Mouse (Mus musculus) liver, embryonic 12.5 days (tissue): Measurements from ENCODE around the gene Prkaa2. TPM values are rescaled to one million over a fixed set of nuclear protein-coding genes. Genes with fewer than 3 reads are reported as not detected.

ENCODE experiments used
- ATAC-seq: fragments of 200-750 bp; cut with Nextera tagmentation; 2 replicates; pipeline ENCODE4 v1.8.0; 2017; ENCODE audit warnings: moderate number of reproducible peaks, mild to moderate bottlenecking, moderate library complexity
- H3K27ac ChIP-seq: fragments of 300-500 bp; sonication (generic); 2 replicates; pipeline ENCODE4 v1.5.1; 2016; ENCODE audit warnings: mild to moderate bottlenecking
- H3K27me3 ChIP-seq: fragments of 300-500 bp; sonication (generic); replicated peaks from 2 replicates; pipeline ENCODE4 v1.6.1; 2016; ENCODE audit warnings: mild to moderate bottlenecking, moderate library complexity
- H3K36me3 ChIP-seq: fragments of 300-500 bp; sonication (generic); 2 replicates; pipeline ENCODE4 v1.6.1; 2016; ENCODE audit warnings: mild to moderate bottlenecking, moderate library complexity
- H3K4me1 ChIP-seq: fragments of 300-500 bp; sonication (generic); 2 replicates; pipeline ENCODE4 v1.6.1; 2016
- H3K4me2 ChIP-seq: fragments of 300-500 bp; sonication (generic); 2 replicates; pipeline ENCODE4 v1.6.1; 2016; ENCODE audit warnings: mild to moderate bottlenecking, moderate library complexity
- H3K4me3 ChIP-seq: fragments of 300-500 bp; sonication (generic); 2 replicates; pipeline ENCODE4 v1.5.1; 2016; ENCODE audit warnings: mild to moderate bottlenecking, moderate library complexity
- H3K9ac ChIP-seq: fragments of 300-500 bp; sonication (generic); 2 replicates; pipeline ENCODE4 v1.6.1; 2016; ENCODE audit warnings: mild to moderate bottlenecking, moderate library complexity
- H3K9me3 ChIP-seq: fragments of 300-500 bp; sonication (generic); replicated peaks from 2 replicates; pipeline ENCODE4 v1.6.1; 2016; ENCODE audit warnings: mild to moderate bottlenecking, moderate library complexity
- WGBS: fragments of 180-500 bp; shearing (Covaris S2); methylation state at CpG from one replicate; pipeline ENCODE4 v1.1.7; 2016; ENCODE audit not compliant: insufficient replicate concordance; 5-methylcytosine and 5-hydroxymethylcytosine counted together
- polyA plus RNA-seq: library from polyadenylated mRNA; unstranded; fragments of >200 nt; fragmentation: Nextera tagmentation; extraction: Ambion mirVana; gene quantifications from 2 replicates; pipeline ENCODE4 v1.2.1, GENCODE M21; 2016

Prkaa2 gene
- 0.42 and 0.48 TPM in 2 replicates for polyA plus RNA-seq

DNA sequence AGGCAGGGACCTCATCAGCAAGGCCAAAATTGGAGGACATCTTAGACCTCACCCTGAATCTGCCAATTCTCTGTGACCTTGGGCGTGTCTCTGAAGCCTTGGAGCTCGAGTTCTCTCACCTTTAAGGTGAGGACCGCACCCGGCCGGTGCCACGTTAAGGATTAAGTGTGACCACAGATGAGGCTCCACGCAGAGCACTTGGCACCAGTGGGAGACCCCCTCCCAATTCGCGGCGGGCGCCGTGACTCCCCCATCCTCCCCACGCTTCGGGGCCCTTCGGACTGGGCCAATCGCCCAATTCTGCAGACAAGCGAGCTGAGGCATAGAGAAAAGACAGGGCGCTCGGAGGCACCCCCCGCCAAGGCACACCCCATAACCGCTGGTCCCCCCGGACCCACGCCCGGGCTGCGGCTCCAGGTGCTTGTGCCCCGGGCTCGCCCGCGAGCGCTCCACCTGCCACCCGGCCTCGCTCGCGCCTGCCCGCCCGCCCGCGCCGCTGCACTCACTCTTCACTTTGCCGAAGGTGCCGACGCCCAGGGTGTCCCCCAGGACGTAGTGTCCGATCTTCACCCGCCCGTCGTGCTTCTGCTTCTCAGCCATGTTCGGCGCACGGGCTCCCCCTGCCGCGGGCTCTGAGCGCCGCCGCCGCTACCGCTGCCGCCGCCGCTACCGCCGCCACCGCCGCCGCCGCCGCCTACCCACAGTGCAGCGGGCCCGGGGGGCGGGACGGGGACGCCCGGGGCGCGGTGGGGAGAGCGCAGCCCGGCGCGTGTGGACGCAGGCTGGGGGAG lies at the start of gene Prkaa2:
Gene Prkaa2, minus strand, starts transcription at position 692 of the 791 bp plus-strand sequence.
- Histone ChIP-seq H3K36me3 (no peaks in the 10 kb centered on the region), H3K9ac (peak within 1 kb of the TSS; percentile 22; the same call in 1 of the 2 replicates), H3K9me3 (no peaks in the 10 kb centered on the region), H3K4me3 (peak within 1 kb of the TSS; percentile 58), H3K4me1 (no peaks in the 10 kb centered on the region), H3K27me3 (peaks cover 53% of the 10 kb centered on the region), H3K4me2 (peak within 1 kb of the TSS; percentile 76), H3K27ac (no peak within 1 kb of the TSS)
- WGBS, result 1% methylated on average over 69 of the region's 80 CpGs
- peak; percentile 65 for ATAC-seq

DNA sequence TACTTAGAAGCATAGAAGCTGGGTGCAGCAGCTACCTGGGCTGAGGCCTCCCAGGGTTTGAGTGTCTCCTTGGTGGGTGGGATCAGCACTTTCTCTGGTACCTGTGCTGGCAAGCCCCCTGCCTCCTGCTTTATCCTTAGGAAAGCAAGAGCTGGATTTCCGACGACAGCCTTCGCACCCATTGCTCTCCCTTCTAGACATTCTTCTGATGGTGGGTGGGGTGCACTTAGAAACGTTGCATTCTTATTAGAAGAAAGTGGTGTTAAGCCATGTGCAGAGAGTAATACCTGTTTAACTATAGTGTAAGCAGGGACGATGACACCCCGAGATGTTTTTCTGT lies 49.8 kb upstream of the Prkaa2 start:
- H3K4me1 ChIP-seq, result 0 out of 2 replicates have a peak, but pooled peaks cover 6% of the 10 kb centered on the region
- no peak for ATAC-seq
- peak overlapping the region; percentile 82 for H3K4me2 ChIP-seq
- H3K4me3 ChIP-seq, result peak overlapping the region; percentile 65
- 31% methylated on average over 6 of the region's 6 CpGs for WGBS
- H3K9ac ChIP-seq, result no peak overlapping the region
- no peaks in the 10 kb centered on the region for H3K9me3 ChIP-seq
- H3K27me3 ChIP-seq, result peaks cover 57% of the 10 kb centered on the region
- H3K36me3 ChIP-seq, result peaks cover 9% of the 10 kb centered on the region
- H3K27ac ChIP-seq, result no peak overlapping the region

DNA sequence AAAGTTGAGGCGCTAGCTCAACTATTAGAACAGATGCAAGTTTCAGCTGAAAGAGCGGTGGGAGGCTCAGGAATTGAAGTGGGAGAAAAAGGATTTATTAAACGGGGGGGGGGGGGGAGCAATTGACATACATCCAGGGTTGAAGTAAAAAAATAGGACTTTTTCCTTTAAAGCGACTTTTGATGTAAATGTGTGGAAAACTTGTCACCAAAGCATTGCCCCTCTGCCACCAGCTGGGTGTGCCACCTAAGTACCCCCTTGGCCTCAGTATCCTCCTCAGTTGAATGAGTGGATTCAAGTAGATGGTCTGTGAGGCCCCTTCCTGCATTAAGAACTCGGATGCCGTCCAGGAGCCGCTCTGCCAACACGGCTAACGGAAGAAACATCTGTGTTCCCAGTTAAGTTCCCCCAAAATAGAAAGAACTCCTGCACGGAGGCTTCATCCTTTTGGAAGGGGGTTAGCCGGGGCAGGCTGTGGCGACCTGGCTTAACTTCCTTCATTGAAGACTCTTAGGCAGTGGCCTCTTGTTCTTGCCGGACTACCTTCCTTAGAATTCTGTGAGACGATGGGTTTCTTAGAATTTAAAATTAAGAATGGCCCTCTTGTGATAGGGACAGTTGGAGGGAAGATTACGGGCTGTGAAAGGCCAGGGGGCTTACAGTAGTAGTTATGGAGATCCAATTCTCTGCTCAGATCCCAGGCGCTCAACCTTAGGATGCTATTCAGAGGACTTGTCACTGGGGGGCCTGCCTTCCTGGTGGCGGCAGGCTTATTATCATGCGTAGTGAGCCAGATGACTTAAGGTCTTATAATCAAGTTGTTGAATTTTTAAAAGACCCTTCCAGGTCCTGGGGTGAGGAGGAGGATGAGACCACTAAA lies 49.2 kb upstream of the Prkaa2 start:
- Histone ChIP-seq H3K4me3 (peak overlapping the region; percentile 65), H3K9ac (peak overlapping the region; percentile 71), H3K4me2 (peak overlapping the region; percentile 82), H3K9me3 (no peaks in the 10 kb centered on the region), H3K36me3 (peaks cover 9% of the 10 kb centered on the region), H3K27me3 (peaks cover 58% of the 10 kb centered on the region), H3K4me1 (0 out of 2 replicates have a peak, but pooled peaks cover 6% of the 10 kb centered on the region), H3K27ac (no peak overlapping the region)
- 9% methylated on average over 18 of the region's 18 CpGs for WGBS
- ATAC-seq, result no peak

DNA sequence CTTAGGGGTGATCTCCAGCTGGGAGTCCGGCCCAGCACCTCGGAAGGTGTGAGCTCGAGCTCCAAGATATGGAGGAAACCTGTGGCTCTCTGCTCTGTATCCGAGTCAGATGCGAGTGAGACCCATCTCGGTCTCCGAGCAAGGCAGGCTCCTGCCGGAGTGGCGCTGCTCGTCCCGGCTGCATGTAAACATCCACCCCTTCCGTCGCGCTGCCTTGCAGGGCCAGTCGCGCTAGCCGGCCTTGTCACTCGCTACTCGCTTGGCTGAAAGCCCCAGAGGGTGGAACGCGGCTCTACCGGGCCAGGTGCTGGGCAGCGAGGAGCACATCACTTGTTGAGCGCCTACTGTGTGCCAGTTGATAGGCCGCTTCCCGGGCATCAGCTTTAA lies 48.5 kb upstream of the Prkaa2 start:
- Histone ChIP-seq H3K4me3 (peak overlapping the region; percentile 65), H3K9me3 (no peaks in the 10 kb centered on the region), H3K4me1 (0 out of 2 replicates have a peak, but pooled peaks cover 6% of the 10 kb centered on the region), H3K27ac (peak overlapping the region; percentile 73), H3K27me3 (peaks cover 58% of the 10 kb centered on the region), H3K36me3 (peaks cover 9% of the 10 kb centered on the region), H3K9ac (peak overlapping the region; percentile 71), H3K4me2 (peak overlapping the region; percentile 82)
- peak; percentile 65 for ATAC-seq
- WGBS, result under 1% methylated on average over 26 of the region's 26 CpGs

DNA sequence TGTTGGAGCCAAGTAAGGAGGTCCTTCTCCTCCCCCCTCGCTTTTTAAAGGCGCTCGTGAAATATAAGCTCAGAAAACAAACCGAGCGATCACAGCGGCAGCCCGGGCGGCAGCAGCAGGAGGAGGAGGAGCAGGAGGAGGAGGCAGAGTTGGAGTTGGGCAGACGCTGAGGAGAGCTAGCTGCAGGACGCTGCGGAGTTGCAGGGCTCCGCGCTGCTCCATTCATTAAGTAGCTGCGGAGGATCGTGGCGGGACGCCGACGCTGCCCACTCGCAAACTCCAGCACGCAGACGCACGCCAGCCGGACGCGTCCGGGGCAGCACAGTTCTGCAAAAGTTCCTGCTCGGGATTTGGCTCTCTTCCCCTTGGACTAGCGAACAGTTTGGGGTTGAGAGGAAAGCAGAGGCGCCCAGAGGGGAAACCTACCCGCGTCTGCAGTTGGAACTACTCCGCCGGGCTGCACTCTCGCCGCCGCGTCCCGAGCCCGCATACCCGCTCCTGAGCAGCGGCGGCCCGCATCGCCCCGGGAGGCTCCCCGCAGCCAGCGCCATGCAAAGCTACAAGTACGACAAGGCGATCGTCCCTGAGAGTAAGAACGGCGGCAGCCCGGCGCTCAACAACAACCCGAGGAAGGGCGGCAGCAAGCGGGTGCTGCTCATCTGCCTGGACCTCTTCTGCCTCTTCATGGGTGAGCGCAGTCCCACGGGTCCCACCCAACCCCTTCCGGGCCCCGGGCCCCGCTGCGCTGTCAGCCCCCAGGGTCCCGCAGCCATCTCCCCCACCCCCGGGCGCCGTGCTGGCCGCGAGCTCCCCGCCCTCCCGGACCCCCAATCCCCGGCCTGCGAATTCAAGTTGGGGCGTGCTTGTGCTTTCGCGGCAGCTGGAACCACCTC lies 47.8 kb upstream of the Prkaa2 start, which contains the start of gene Plpp3:
Gene Plpp3, plus strand, starts transcription at position 72 of the 893 bp plus-strand sequence.
- H3K27me3 ChIP-seq, result peaks cover 58% of the 10 kb centered on the region
- H3K9me3 ChIP-seq, result no peaks in the 10 kb centered on the region
- H3K4me2 ChIP-seq, result peak within 1 kb of the TSS; percentile 82
- H3K36me3 ChIP-seq, result peaks cover 9% of the 10 kb centered on the region
- peak within 1 kb of the TSS; percentile 73 for H3K27ac ChIP-seq
- 0 out of 2 replicates have a peak, but pooled peaks cover 6% of the 10 kb centered on the region for H3K4me1 ChIP-seq
- H3K4me3 ChIP-seq, result peak within 1 kb of the TSS; percentile 65
- ATAC-seq, result peak; percentile 62
- under 1% methylated on average over 77 of the region's 77 CpGs for WGBS
- H3K9ac ChIP-seq, result peak within 1 kb of the TSS; percentile 71

DNA sequence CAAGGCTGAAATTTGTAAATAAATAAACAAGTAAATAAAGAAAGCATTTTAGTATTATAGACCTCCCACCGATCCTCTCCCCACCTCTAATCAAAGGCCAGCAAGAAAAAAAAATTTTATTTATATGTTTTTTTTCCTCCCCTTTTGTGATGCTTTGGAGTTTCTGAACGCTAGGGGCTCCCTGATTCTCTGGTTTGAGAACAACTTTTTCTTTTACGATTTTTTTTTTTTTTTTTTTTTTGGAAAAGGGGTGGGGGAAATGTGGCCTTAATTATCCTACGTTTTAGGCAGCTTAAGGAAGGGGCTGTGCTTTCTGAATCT lies 47.2 kb upstream of the Prkaa2 start:
- peak overlapping the region; percentile 65 for H3K4me3 ChIP-seq
- WGBS, result 2% methylated on average over 4 of the region's 4 CpGs
- peak overlapping the region; percentile 82 for H3K4me2 ChIP-seq
- H3K27me3 ChIP-seq, result peaks cover 58% of the 10 kb centered on the region
- no peaks in the 10 kb centered on the region for H3K9me3 ChIP-seq
- H3K36me3 ChIP-seq, result peaks cover 7% of the 10 kb centered on the region
- H3K4me1 ChIP-seq, result 0 out of 2 replicates have a peak, but pooled peaks cover 6% of the 10 kb centered on the region
- H3K27ac ChIP-seq, result no peak overlapping the region; the same call in 1 of the 2 replicates
- H3K9ac ChIP-seq, result no peak overlapping the region
- no peak for ATAC-seq

DNA sequence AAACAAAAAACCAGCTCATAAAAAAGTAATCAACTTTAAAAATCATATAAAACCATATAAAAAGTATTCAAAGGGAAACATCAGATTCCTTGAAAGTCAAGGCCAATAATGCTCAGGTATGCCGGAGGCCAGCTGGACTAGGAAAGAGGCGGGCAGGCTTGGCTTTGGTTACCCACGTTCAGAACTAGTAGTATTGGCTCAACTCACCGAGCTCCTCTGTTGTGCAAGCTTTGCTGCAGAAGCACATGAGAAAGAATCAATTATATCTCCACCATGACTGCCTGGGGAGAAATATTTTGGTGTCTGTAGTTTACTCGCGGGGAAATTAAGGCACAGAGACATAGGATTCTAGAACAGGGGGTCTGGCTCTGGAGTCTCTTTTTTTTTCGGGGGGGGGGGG lies 46.6 kb upstream of the Prkaa2 start:
- H3K9me3 ChIP-seq, result no peaks in the 10 kb centered on the region
- no peak for ATAC-seq
- 54% methylated on average over 7 of the region's 7 CpGs for WGBS
- no peak overlapping the region for H3K4me3 ChIP-seq
- no peak overlapping the region for H3K27ac ChIP-seq
- H3K4me2 ChIP-seq, result no peak overlapping the region
- H3K27me3 ChIP-seq, result peaks cover 55% of the 10 kb centered on the region
- no peak overlapping the region for H3K9ac ChIP-seq
- peaks cover 1% of the 10 kb centered on the region; the same call in 1 of the 2 replicates for H3K36me3 ChIP-seq
- H3K4me1 ChIP-seq, result 0 out of 2 replicates have a peak, but pooled peaks cover 6% of the 10 kb centered on the region

DNA sequence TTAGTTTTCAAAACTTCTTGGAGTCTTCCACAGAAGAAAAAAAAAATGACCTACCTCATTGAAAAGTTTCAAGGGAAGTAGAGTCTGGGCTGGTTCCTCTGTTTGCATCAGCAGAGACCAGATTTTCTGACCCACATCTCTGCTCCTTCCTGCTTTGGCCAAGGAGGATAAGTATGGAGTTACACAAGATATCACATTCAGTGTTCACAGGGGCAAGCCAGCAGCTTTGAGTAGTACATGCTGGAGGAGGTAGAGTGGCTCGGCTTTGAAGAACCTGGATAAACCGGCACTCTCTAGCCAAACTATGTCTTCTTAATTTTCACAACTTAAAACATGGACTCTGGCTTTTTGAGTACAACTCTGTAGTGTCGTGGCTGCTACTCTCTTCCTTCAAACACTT lies 43.5 kb upstream of the Prkaa2 start:
- no peak for ATAC-seq
- no peak overlapping the region for H3K9ac ChIP-seq
- H3K4me2 ChIP-seq, result no peak overlapping the region
- peaks cover 27% of the 10 kb centered on the region for H3K27me3 ChIP-seq
- H3K27ac ChIP-seq, result no peak overlapping the region
- H3K9me3 ChIP-seq, result no peaks in the 10 kb centered on the region
- H3K4me1 ChIP-seq, result 0 out of 2 replicates have a peak, but pooled peaks cover under 1% of the 10 kb centered on the region
- no peak overlapping the region for H3K4me3 ChIP-seq
- H3K36me3 ChIP-seq, result no peaks in the 10 kb centered on the region
- WGBS, result 67% methylated on average over 3 of the region's 3 CpGs

DNA sequence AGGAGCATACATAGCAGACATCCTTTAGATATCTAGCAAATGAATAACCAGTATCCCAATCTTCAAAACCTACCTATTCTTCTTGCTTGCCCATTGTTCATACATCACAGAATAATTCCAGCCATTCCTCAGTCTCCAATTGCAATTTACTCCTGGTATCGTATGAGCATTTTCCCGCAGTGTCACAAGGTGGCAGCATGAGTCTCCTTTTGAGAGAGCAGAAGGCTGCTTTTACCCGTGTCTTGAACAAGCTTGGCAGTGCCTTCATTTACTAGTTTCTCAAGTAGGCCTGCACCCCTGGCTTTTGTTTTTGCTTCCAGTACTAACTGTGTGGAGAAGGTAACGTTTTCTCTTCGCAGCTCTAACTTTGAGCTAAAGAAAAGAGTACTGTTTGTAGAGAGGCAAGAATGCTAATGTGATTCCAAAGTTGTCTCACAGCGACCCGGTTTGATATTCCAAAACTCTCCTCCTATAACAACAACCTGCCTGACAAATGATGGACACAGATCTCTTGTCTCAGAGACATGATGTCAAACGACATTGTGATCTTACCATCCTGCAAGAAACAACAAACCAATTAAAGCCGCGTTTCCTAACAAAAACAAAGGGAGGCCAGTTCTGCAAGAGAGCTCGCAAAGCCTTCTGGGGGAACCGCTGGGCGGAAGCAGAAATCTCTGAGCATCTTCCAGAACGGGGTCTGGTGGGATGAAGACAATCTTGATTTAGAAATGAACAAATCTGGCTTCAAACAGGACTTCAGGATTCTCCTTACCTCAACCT lies 42.4 kb upstream of the Prkaa2 start:
- no peak overlapping the region for H3K4me2 ChIP-seq
- peaks cover 16% of the 10 kb centered on the region for H3K27me3 ChIP-seq
- no peaks in the 10 kb centered on the region for H3K9me3 ChIP-seq
- H3K27ac ChIP-seq, result no peak overlapping the region
- no peaks in the 10 kb centered on the region for H3K36me3 ChIP-seq
- ATAC-seq, result no peak
- no peak overlapping the region for H3K4me3 ChIP-seq
- H3K4me1 ChIP-seq, result no peaks in the 10 kb centered on the region
- H3K9ac ChIP-seq, result no peak overlapping the region
- WGBS, result 42% methylated on average over 14 of the region's 14 CpGs

DNA sequence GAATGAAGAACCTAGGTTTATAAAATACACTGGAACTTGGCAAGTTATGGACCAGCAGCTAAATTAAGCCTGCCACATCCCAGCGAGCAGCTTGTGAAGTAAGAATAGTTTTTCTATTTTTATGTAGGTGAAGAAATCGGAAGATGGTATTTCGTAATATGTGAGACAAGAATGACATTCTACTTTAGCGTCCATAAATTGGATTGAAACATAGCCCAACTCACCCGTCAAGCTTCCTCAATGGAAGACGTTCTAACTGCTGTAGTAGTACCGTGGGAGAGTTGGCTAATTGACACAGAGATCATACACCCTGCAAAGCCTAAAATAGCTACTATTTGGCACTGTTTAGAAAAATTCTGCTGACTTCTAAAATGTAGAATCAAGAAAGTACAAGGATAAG lies 39.8 kb upstream of the Prkaa2 start:
- 66% methylated on average over 7 of the region's 7 CpGs for WGBS
- no peak overlapping the region for H3K9ac ChIP-seq
- no peak for ATAC-seq

More for the DNA sequence above, 39.8 kb upstream of the Prkaa2 start:
- H3K27ac ChIP-seq, result no peak overlapping the region
- H3K27me3 ChIP-seq, result 0 out of 2 replicates have a peak, but pooled peaks cover under 1% of the 10 kb centered on the region
- no peak overlapping the region for H3K4me3 ChIP-seq
- H3K36me3 ChIP-seq, result no peaks in the 10 kb centered on the region
- H3K4me1 ChIP-seq, result no peaks in the 10 kb centered on the region
- H3K9me3 ChIP-seq, result no peaks in the 10 kb centered on the region
- no peak overlapping the region for H3K4me2 ChIP-seq
